Mouse (Mus musculus): Measurements from ENCODE around the gene Tmtc1. TPM values are rescaled to one million over a fixed set of nuclear protein-coding genes. Genes with fewer than 3 reads are reported as not detected.
A peak's percentile ranks its signal among the peaks of the same experiment; 100 is the strongest.

Tmtc1 gene
- polyA plus RNA-seq, 1 experiment from 2014 or later: 2.8 TPM

DNA sequence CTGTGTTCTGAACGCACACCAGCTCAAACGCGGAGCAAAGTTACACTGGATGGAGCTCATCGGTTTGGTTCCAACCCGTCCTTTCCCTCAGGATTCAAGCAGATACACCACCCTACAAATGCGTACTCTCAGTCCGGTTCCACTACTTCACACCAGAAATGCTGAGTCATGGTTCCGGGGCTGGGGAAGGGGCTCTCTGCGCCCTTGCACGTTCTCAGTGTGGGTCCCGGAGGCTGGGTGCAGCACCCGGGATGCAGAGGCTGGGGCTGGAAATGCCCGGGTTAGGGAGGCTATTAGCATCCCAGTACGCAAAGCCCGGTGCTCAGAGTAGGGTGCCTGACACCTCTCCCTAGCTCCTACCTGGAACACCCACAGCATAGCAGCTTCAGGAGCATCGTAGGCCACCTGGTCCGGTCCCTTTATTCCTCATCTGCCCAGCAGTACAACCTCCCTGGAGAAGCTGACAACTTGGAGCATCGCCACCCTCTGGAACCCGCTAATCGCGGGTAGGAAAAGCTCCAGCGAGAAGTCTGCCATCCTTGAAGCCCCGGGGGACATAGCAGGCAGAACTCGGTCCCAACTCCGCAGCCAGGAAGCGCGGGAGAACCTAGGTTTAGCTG, 1.4 kb downstream of the Tmtc1 start:
- Histone ChIP-seq H3K4me2 (ENCODE audit: low read length) (peak overlapping the region; percentile 83), H3K4me1 (replicated peaks; ENCODE audit: control insufficient read depth, insufficient read depth, low read length) (no peaks in the 10 kb centered on the region; the same call in 1 of the 2 replicates), H3K27ac (ENCODE audit: low read depth) (0 out of 2 replicates have a peak overlapping the region, but pooled peaks have one; percentile 43), H3K4me3 (ENCODE audit: low read depth, low read length) (peak overlapping the region; percentile 65), H3K9ac (ENCODE audit: low read length) (peak overlapping the region; percentile 60), H3K9me3 (ENCODE audit: control insufficient read depth, low read length) (no peaks in the 10 kb centered on the region), H3K27me3 (replicated peaks; ENCODE audit: control insufficient read depth, insufficient read depth, low read length) (peaks cover 7% of the 10 kb centered on the region; the same call in 1 of the 2 replicates), H3K36me3 (ENCODE audit: control insufficient read depth, insufficient read depth, low read length) (no peaks in the 10 kb centered on the region)
- DNase-seq (ENCODE audit: low spot score) (peak; percentile 74), ATAC-seq (replicated peaks; ENCODE audit: low FRiP score, low TSS enrichment, low read depth) (no peak)
- WGBS: under 1% methylated on average over 27 of the region's 27 CpGs

DNA sequence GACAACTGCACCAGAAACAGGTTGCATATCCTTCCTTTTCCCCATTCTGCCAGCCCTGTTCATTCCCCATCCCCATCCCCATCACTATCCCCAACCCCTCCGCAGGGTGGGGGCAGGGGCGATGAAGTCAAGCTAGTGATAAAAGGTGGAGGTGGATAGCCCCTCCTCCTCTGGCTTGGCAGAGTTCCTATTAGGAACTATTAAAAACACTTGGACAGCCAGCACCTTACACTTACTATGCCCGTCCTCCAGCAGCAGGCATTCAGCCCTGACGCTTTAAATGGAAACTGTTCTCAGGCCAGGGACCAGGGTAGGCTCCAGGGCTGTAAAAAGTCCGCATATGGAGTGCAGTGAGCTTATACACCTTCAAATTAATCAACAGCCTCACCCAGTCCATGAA, 2.3 kb downstream of the Tmtc1 start:
- Histone ChIP-seq H3K36me3 (ENCODE audit: control insufficient read depth, insufficient read depth, low read length) (no peaks in the 10 kb centered on the region), H3K9me3 (ENCODE audit: control insufficient read depth, low read length) (no peaks in the 10 kb centered on the region), H3K9ac (ENCODE audit: low read length) (no peak overlapping the region), H3K4me3 (ENCODE audit: low read depth, low read length) (peak overlapping the region; percentile 65), H3K27ac (ENCODE audit: low read depth) (no peak overlapping the region), H3K4me1 (replicated peaks; ENCODE audit: control insufficient read depth, insufficient read depth, low read length) (no peaks in the 10 kb centered on the region; the same call in 1 of the 2 replicates), H3K4me2 (ENCODE audit: low read length) (peak overlapping the region; percentile 83), H3K27me3 (replicated peaks; ENCODE audit: control insufficient read depth, insufficient read depth, low read length) (peaks cover 7% of the 10 kb centered on the region; the same call in 1 of the 2 replicates)
- no peak for DNase-seq (ENCODE audit: low spot score)
- no peak for ATAC-seq (replicated peaks; ENCODE audit: low FRiP score, low TSS enrichment, low read depth)
- WGBS: 13% methylated on average over 5 of the region's 5 CpGs

DNA sequence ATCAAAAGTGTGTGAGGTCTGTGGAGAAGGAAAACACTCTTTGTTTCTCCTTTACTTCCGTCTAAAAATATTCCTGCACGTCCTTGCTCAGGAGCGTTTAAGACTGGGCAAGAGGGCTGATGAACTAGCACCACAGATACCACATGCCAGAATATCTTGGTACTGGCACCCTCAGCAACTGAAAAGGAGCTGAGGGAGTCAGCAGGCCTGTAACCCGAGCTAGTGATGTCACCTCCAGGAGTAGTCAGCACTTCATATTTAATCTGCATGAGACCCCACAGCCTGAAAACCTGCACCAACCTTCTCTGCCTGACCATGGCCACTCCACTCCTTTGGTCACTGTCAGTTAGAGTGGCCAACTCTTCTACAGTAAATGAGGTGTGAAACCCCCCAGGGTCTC, 5.1 kb downstream of the Tmtc1 start:
- H3K36me3 ChIP-seq (ENCODE audit: control insufficient read depth, insufficient read depth, low read length): no peaks in the 10 kb centered on the region
- H3K27me3 ChIP-seq (replicated peaks; ENCODE audit: control insufficient read depth, insufficient read depth, low read length): no peaks in the 10 kb centered on the region; the same call in 1 of the 2 replicates
- H3K4me1 ChIP-seq (replicated peaks; ENCODE audit: control insufficient read depth, insufficient read depth, low read length): no peaks in the 10 kb centered on the region; the same call in 1 of the 2 replicates
- H3K9ac ChIP-seq (ENCODE audit: low read length): no peak overlapping the region
- no peak overlapping the region for H3K4me2 ChIP-seq (ENCODE audit: low read length)
- no peak for ATAC-seq (replicated peaks; ENCODE audit: low FRiP score, low TSS enrichment, low read depth)
- no peak for DNase-seq (ENCODE audit: low spot score)
- no peaks in the 10 kb centered on the region for H3K9me3 ChIP-seq (ENCODE audit: control insufficient read depth, low read length)
- no peak overlapping the region for H3K4me3 ChIP-seq (ENCODE audit: low read depth, low read length)
- H3K27ac ChIP-seq (ENCODE audit: low read depth): no peak overlapping the region
- WGBS: 63% methylated on average over 4 of the region's 4 CpGs

DNA sequence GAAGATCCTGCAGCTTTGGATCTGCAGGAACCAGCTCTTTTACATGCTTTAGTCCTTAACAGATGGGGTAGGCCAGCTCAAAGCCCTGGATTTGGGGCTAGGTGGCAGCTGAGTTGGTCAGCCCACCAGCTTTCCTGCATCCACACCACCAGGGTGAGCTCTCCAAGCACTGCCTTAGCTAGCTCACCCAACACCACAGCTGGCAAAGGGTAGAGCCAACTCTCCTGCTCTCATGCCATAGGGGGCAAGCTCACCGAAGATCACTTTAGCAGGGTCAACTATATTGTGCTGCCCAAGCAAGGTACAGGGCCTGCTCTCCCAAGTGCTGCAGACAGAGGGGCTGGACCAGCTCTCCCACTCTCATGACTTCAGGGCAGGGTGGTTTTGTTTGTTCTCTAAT, 6.6 kb downstream of the Tmtc1 start:
- no peaks in the 10 kb centered on the region for H3K36me3 ChIP-seq (ENCODE audit: control insufficient read depth, insufficient read depth, low read length)
- DNase-seq (ENCODE audit: low spot score): no peak
- no peaks in the 10 kb centered on the region for H3K9me3 ChIP-seq (ENCODE audit: control insufficient read depth, low read length)
- no peak overlapping the region for H3K4me3 ChIP-seq (ENCODE audit: low read depth, low read length)
- H3K4me2 ChIP-seq (ENCODE audit: low read length): no peak overlapping the region
- H3K27ac ChIP-seq (ENCODE audit: low read depth): no peak overlapping the region
- 96% methylated on average over 1 of the region's 1 CpGs for WGBS
- ATAC-seq (replicated peaks; ENCODE audit: low FRiP score, low TSS enrichment, low read depth): no peak
- no peak overlapping the region for H3K9ac ChIP-seq (ENCODE audit: low read length)
- no peaks in the 10 kb centered on the region; the same call in 1 of the 2 replicates for H3K27me3 ChIP-seq (replicated peaks; ENCODE audit: control insufficient read depth, insufficient read depth, low read length)
- no peaks in the 10 kb centered on the region; the same call in 1 of the 2 replicates for H3K4me1 ChIP-seq (replicated peaks; ENCODE audit: control insufficient read depth, insufficient read depth, low read length)

DNA sequence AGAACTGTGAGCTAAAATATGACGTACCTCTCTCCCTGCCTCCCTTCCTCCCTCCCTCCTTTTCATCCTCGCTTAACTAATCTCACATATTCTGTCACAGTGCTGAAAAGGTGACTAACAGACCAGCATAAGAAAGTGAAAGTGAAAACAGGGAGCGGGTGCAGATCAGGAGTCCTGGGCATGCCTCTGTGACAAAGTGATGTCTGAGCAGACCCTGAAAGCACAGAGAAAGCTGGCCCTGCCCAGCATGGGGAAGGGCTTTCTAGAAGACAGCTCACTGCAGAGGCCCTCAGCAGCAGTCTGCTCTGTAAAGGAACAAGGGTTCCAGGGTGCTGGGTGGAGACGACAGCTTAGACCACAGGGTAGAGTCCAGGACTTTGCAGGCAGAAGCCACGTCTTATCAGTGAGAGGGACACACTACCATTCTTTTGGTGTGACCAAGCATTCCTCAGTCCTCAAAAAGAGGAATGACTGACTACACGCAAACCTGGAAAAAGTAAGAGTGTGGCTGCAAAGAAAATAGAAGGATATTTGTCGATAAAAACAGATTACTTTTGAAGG, 7.7 kb downstream of the Tmtc1 start:
- H3K27ac ChIP-seq (ENCODE audit: low read depth): no peak overlapping the region
- no peaks in the 10 kb centered on the region for H3K27me3 ChIP-seq (replicated peaks; ENCODE audit: control insufficient read depth, insufficient read depth, low read length)
- ATAC-seq (replicated peaks; ENCODE audit: low FRiP score, low TSS enrichment, low read depth) (no peak), DNase-seq (ENCODE audit: low spot score) (no peak)
- 88% methylated on average over 7 of the region's 7 CpGs for WGBS
- no peaks in the 10 kb centered on the region for H3K36me3 ChIP-seq (ENCODE audit: control insufficient read depth, insufficient read depth, low read length)
- no peaks in the 10 kb centered on the region for H3K4me1 ChIP-seq (replicated peaks; ENCODE audit: control insufficient read depth, insufficient read depth, low read length)
- H3K4me2 ChIP-seq (ENCODE audit: low read length): no peak overlapping the region
- H3K9me3 ChIP-seq (ENCODE audit: control insufficient read depth, low read length): no peaks in the 10 kb centered on the region
- H3K4me3 ChIP-seq (ENCODE audit: low read depth, low read length): no peak overlapping the region
- no peak overlapping the region for H3K9ac ChIP-seq (ENCODE audit: low read length)

DNA sequence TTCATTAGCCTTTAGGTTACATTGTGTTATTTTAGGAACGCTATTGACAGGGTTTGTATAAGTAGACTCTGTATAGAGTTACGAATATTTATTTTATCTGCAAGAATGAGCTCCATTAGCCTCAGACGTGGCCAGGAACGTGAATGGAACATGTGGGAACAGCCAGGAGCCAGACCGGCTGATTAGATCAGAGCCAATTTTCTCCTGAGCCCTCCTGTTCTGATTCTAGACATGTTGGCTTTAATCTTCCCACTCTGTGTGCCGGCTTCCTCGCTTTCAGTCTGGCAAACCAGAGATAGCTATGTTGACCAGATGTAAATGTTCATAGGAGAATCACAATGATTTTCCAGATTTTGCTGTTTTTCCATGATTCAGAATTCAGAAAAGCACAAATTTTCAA, 22.6 kb downstream of the Tmtc1 start:
- H3K4me2 ChIP-seq (ENCODE audit: low read length): no peak overlapping the region
- no peaks in the 10 kb centered on the region for H3K27me3 ChIP-seq (replicated peaks; ENCODE audit: control insufficient read depth, insufficient read depth, low read length)
- H3K36me3 ChIP-seq (ENCODE audit: control insufficient read depth, insufficient read depth, low read length): no peaks in the 10 kb centered on the region
- no peaks in the 10 kb centered on the region for H3K9me3 ChIP-seq (ENCODE audit: control insufficient read depth, low read length)
- H3K4me1 ChIP-seq (replicated peaks; ENCODE audit: control insufficient read depth, insufficient read depth, low read length): no peaks in the 10 kb centered on the region; the same call in 1 of the 2 replicates
- H3K9ac ChIP-seq (ENCODE audit: low read length): no peak overlapping the region
- ATAC-seq (replicated peaks; ENCODE audit: low FRiP score, low TSS enrichment, low read depth) (no peak), DNase-seq (ENCODE audit: low spot score) (no peak)
- H3K4me3 ChIP-seq (ENCODE audit: low read depth, low read length): no peak overlapping the region
- no peak overlapping the region for H3K27ac ChIP-seq (ENCODE audit: low read depth)
- 55% methylated on average over 7 of the region's 7 CpGs for WGBS

DNA sequence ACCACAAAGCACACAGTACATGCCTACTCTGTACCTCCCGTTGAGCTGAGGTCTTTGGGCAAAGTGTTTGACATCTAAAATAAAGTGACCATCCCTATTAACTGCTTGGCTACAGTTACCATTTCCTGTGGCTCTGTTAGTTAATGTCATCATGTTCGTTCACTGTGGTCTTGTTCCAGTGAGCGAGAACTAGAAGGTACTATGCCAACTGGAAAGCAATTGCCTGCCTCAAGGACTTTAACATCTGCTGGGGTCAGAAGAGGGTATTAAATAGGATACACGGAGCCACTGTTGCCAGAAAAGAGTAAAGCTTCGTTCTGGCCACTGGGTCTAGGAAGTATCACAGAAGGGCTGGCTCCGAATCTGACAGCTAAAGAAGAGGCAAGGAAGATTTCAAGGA, 23.8 kb downstream of the Tmtc1 start:
- Histone ChIP-seq H3K4me1 (replicated peaks; ENCODE audit: control insufficient read depth, insufficient read depth, low read length) (no peaks in the 10 kb centered on the region; the same call in 1 of the 2 replicates), H3K27me3 (replicated peaks; ENCODE audit: control insufficient read depth, insufficient read depth, low read length) (no peaks in the 10 kb centered on the region), H3K9ac (ENCODE audit: low read length) (no peak overlapping the region), H3K4me3 (ENCODE audit: low read depth, low read length) (no peak overlapping the region), H3K36me3 (ENCODE audit: control insufficient read depth, insufficient read depth, low read length) (no peaks in the 10 kb centered on the region), H3K27ac (ENCODE audit: low read depth) (no peak overlapping the region), H3K9me3 (ENCODE audit: control insufficient read depth, low read length) (no peaks in the 10 kb centered on the region), H3K4me2 (ENCODE audit: low read length) (no peak overlapping the region)
- DNase-seq (ENCODE audit: low spot score) (no peak), ATAC-seq (replicated peaks; ENCODE audit: low FRiP score, low TSS enrichment, low read depth) (no peak)
- 76% methylated on average over 6 of the region's 6 CpGs for WGBS

DNA sequence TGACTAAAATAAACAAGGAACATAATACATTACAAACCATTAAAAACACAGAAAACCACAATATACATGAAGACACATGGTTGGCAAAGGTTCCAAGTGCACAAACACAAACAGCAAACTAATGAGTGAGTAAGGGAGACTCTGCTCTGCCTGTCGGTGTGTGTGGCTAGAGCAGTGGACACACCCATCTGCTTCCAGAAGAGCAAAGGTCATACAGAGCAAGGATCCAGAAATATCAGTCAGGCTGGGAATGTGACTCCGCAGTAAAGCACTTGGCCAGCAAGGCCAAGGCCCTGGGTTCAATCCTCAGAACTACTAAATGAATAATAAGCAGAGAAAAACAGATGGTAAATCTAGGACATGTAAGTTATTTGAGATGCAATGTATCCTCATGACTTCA, 27.6 kb downstream of the Tmtc1 start:
- ATAC-seq (replicated peaks; ENCODE audit: low FRiP score, low TSS enrichment, low read depth): no peak

DNA sequence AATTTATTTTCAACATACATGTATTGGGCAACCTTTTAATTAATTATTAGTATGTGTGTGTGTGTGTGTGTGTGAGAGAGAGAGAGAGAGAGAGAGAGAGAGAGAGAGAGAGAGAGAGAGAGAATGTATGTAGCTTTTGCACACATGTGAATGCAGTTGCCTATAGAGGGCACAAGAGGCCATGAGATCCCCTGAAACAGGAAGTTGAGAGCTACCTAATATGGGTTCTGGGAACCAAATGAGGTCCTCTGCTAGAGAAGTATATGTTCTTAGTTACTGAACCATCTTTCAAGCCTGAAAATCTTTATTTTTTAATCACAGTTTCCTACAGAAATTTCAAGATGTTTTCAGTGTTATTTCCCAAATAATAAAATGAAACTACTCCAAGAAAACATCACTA, 30.6 kb downstream of the Tmtc1 start:
- DNase-seq (ENCODE audit: low spot score): no peak
- no peak for ATAC-seq (replicated peaks; ENCODE audit: low FRiP score, low TSS enrichment, low read depth)
- no peaks in the 10 kb centered on the region for H3K4me1 ChIP-seq (replicated peaks; ENCODE audit: control insufficient read depth, insufficient read depth, low read length)

More for the DNA sequence above, 27.6 kb downstream of the Tmtc1 start:
- no peak overlapping the region for H3K9ac ChIP-seq (ENCODE audit: low read length)
- no peaks in the 10 kb centered on the region for H3K36me3 ChIP-seq (ENCODE audit: control insufficient read depth, insufficient read depth, low read length)
- H3K4me3 ChIP-seq (ENCODE audit: low read depth, low read length): no peak overlapping the region
- no peak overlapping the region for H3K4me2 ChIP-seq (ENCODE audit: low read length)
- DNase-seq (ENCODE audit: low spot score): no peak
- no peaks in the 10 kb centered on the region; the same call in 1 of the 2 replicates for H3K4me1 ChIP-seq (replicated peaks; ENCODE audit: control insufficient read depth, insufficient read depth, low read length)
- H3K27me3 ChIP-seq (replicated peaks; ENCODE audit: control insufficient read depth, insufficient read depth, low read length): no peaks in the 10 kb centered on the region
- WGBS: 64% methylated on average over 2 of the region's 2 CpGs
- H3K27ac ChIP-seq (ENCODE audit: low read depth): no peak overlapping the region
- H3K9me3 ChIP-seq (ENCODE audit: control insufficient read depth, low read length): no peaks in the 10 kb centered on the region

More for the DNA sequence above, 30.6 kb downstream of the Tmtc1 start:
- no peaks in the 10 kb centered on the region for H3K36me3 ChIP-seq (ENCODE audit: control insufficient read depth, insufficient read depth, low read length)
- no peak overlapping the region for H3K4me3 ChIP-seq (ENCODE audit: low read depth, low read length)
- no peaks in the 10 kb centered on the region for H3K9me3 ChIP-seq (ENCODE audit: control insufficient read depth, low read length)
- no peak overlapping the region for H3K9ac ChIP-seq (ENCODE audit: low read length)
- H3K27me3 ChIP-seq (replicated peaks; ENCODE audit: control insufficient read depth, insufficient read depth, low read length): no peaks in the 10 kb centered on the region
- no peak overlapping the region for H3K4me2 ChIP-seq (ENCODE audit: low read length)
- no peak overlapping the region for H3K27ac ChIP-seq (ENCODE audit: low read depth)
